Mouse (Mus musculus): ENCODE data around the gene Hcar2. TPM values are rescaled to one million over a fixed set of nuclear protein-coding genes. Genes with fewer than 3 reads are reported as not detected.

Hcar2 gene
- polyA plus RNA-seq, 1 experiment = 2.2 TPM

DNA sequence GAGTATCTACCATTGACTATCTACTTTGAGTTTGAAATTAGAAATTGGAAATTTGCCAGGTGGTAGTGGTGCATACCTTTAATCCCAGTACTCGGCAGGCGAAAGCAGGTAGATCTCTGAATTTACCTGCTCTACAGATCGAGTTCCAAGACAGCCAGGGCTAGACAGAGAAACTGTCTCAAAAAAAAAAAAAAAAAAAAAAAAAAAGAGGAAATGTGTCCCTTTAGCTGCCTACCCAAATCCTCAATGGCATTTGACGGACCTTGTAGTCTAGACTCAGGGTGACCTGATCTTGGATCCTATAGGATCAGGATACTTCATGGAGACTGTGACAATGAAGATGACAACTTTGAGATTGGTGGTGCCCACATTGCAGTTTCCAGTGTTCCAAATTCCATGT is 1.2 kb upstream of the Hcar2 start:
- TF ChIP-seq CTCF (IDR thresholded peaks at IDR 0.05; ENCODE audit: low read depth, low read length) = no peak
- TF ChIP-seq POLR2A (IDR thresholded peaks at IDR 0.05; ENCODE audit: borderline replicate concordance, low read depth, low read length) = no peak
- Histone ChIP-seq H3K27ac (ENCODE audit: insufficient read depth, low read depth, low read length) (no peak overlapping the region), H3K4me1 (ENCODE audit: control insufficient read depth, insufficient read depth, low read length) (peaks cover 36% of the 10 kb centered on the region), H3K4me3 (ENCODE audit: insufficient read depth, low read length) (no peak overlapping the region)

DNA sequence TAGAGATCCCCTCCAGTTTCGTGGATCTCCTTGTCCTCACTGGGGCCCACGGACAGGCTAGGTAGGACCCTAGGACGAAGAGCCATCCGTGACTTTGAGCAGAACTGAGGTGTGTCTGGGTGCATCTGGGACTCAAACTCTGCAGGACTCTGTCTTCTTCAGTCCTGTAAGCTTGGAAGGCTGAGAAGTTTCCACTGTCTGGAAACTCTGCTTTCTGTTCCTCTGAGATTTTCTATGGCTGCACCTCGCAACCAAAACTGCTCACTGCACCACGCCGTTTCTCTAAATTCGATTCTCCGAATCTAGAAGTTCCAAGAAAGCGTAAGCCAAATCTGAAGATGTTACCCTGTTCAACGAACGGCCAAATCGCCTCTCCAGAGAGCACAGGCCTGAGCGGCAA is 1.4 kb downstream of the Hcar2 start:
- H3K4me1 ChIP-seq (ENCODE audit: control insufficient read depth, insufficient read depth, low read length) = peaks cover 44% of the 10 kb centered on the region
- TF ChIP-seq CTCF (IDR thresholded peaks at IDR 0.05; ENCODE audit: low read depth, low read length) (no peak), POLR2A (IDR thresholded peaks at IDR 0.05; ENCODE audit: borderline replicate concordance, low read depth, low read length) (no peak)
- peak overlapping the region; percentile 80 for H3K27ac ChIP-seq (ENCODE audit: insufficient read depth, low read depth, low read length)
- H3K4me3 ChIP-seq (ENCODE audit: insufficient read depth, low read length) = peak overlapping the region; percentile 58

- peaks cover 49% of the 10 kb centered on the region for H3K4me1 ChIP-seq (ENCODE audit: control insufficient read depth, insufficient read depth, low read length)
- peak overlapping the region; percentile 58 for H3K4me3 ChIP-seq (ENCODE audit: insufficient read depth, low read length)
- H3K27ac ChIP-seq (ENCODE audit: insufficient read depth, low read depth, low read length) = peak overlapping the region; percentile 80
- no peak for TF ChIP-seq CTCF (IDR thresholded peaks at IDR 0.05; ENCODE audit: low read depth, low read length)
- TF ChIP-seq POLR2A (IDR thresholded peaks at IDR 0.05; ENCODE audit: borderline replicate concordance, low read depth, low read length) = no peak
Measured at GRCm38 (mm10) chr5:123862374-123863350, 2.6 kb downstream of the Hcar2 start.

DNA sequence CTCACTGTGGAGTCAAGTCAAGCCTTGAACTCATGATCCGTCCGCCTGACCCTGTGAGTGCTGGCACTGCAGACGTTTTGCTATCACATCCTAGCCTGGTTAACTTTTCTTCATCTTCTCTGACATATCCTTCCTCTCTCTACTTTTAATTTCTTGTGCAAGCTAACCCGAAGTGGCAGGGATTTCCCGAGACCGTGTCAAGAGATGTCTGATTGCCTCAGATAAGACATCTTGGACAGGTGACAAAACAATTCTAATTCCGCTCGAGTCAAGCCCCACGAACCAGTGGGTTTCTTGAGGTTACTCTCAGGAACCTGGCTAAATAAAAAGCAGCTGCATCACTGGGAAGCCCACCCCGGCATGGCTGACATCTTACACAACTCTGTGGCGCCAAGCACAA is 6.5 kb downstream of the Hcar2 start:
- no peak overlapping the region for H3K27ac ChIP-seq (ENCODE audit: insufficient read depth, low read depth, low read length)
- no peak overlapping the region for H3K4me3 ChIP-seq (ENCODE audit: insufficient read depth, low read length)
- TF ChIP-seq CTCF (IDR thresholded peaks at IDR 0.05; ENCODE audit: low read depth, low read length) = no peak
- TF ChIP-seq POLR2A (IDR thresholded peaks at IDR 0.05; ENCODE audit: borderline replicate concordance, low read depth, low read length) = no peak
- peaks cover 22% of the 10 kb centered on the region for H3K4me1 ChIP-seq (ENCODE audit: control insufficient read depth, insufficient read depth, low read length)

DNA sequence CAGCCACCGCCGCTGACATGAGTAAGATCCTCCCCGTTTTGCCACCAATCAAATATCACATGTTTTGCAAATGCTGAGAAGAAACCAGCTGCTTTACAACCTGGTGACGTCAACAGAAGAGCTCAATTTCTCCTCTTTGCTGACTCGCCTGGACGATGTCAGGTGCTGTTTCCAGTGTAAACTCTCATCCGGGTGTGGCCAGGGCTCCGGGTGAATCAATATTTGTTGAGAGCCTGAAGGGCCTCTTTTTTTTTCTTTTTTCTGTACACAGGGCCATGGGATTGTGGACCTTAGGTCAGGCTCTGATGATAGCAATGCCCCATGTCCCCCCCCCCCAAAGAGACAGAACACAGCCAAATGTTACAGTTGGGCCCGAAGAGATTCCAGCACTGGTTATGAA is 10.8 kb downstream of the Hcar2 start:
- Histone ChIP-seq H3K4me3 (ENCODE audit: insufficient read depth, low read length) (no peak overlapping the region), H3K27ac (ENCODE audit: insufficient read depth, low read depth, low read length) (no peak overlapping the region), H3K4me1 (ENCODE audit: control insufficient read depth, insufficient read depth, low read length) (peaks cover 9% of the 10 kb centered on the region)
- TF ChIP-seq POLR2A (IDR thresholded peaks at IDR 0.05; ENCODE audit: borderline replicate concordance, low read depth, low read length) (no peak), CTCF (IDR thresholded peaks at IDR 0.05; ENCODE audit: low read depth, low read length) (no peak)

DNA sequence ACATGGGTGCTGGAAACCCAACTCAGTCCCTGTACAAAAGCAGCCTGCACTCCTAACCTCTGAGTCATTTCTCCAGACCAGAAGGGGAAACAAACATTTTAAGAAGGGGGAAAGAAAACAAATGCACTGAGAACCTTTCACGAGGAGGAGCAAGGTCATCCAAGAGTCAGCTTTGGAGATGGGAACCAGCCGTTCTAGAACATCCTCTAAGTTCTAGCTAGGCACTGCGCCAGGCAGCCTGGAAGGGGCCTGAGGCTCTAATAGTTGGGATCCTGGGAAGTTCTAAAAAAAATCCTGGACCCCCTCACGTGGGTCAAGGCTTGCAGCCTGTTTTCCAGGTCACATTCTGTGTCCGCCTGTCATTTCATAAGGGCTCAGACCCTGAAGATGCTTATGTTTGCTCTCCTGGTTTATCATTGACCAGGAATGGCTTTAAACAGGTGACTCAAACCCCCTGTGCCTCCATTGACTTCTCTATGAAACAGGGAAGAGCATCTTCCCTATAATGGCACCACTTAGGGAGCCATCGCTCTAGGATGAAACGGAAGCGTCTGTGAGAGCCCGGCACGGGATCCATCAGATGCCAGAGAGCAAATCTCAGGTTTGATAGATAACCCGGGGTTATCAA is 11.3 kb downstream of the Hcar2 start:
- no peak overlapping the region for H3K4me3 ChIP-seq (ENCODE audit: insufficient read depth, low read length)
- H3K27ac ChIP-seq (ENCODE audit: insufficient read depth, low read depth, low read length) = no peak overlapping the region
- no peak for TF ChIP-seq POLR2A (IDR thresholded peaks at IDR 0.05; ENCODE audit: borderline replicate concordance, low read depth, low read length)
- no peak for TF ChIP-seq CTCF (IDR thresholded peaks at IDR 0.05; ENCODE audit: low read depth, low read length)
- peaks cover 9% of the 10 kb centered on the region for H3K4me1 ChIP-seq (ENCODE audit: control insufficient read depth, insufficient read depth, low read length)

- no peak for TF ChIP-seq POLR2A (IDR thresholded peaks at IDR 0.05; ENCODE audit: borderline replicate concordance, low read depth, low read length)
- TF ChIP-seq CTCF (IDR thresholded peaks at IDR 0.05; ENCODE audit: low read depth, low read length) = no peak
- Histone ChIP-seq H3K27ac (ENCODE audit: insufficient read depth, low read depth, low read length) (no peak overlapping the region), H3K4me1 (ENCODE audit: control insufficient read depth, insufficient read depth, low read length) (peaks cover 5% of the 10 kb centered on the region), H3K4me3 (ENCODE audit: insufficient read depth, low read length) (no peak overlapping the region)
Measured at GRCm38 (mm10) chr5:123851398-123851797, 13.9 kb downstream of the Hcar2 start.

DNA sequence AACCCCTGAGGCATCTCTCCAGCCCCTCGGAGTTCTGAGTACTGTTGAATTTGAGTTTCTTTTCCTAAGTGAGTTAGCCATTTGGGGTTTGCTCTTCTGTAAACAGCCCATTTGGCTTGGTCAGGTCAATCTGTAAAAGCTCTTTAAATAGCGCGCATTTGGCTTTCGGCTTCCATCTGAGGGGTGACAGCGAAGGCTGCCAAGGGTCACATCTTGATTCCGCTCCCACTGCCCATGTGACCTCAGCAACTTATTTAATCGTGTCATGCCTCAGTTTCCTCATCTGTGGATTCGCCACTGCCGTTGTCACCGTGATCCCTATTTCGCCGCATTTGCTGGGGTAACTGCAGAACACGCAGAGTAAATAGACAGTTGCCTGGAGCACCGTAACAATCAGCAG is 21.0 kb downstream of the Hcar2 start:
- TF ChIP-seq POLR2A (IDR thresholded peaks at IDR 0.05; ENCODE audit: borderline replicate concordance, low read depth, low read length) (no peak), CTCF (IDR thresholded peaks at IDR 0.05; ENCODE audit: low read depth, low read length) (no peak)
- peaks cover 10% of the 10 kb centered on the region for H3K4me1 ChIP-seq (ENCODE audit: control insufficient read depth, insufficient read depth, low read length)
- no peak overlapping the region for H3K4me3 ChIP-seq (ENCODE audit: insufficient read depth, low read length)
- no peak overlapping the region for H3K27ac ChIP-seq (ENCODE audit: insufficient read depth, low read depth, low read length)

DNA sequence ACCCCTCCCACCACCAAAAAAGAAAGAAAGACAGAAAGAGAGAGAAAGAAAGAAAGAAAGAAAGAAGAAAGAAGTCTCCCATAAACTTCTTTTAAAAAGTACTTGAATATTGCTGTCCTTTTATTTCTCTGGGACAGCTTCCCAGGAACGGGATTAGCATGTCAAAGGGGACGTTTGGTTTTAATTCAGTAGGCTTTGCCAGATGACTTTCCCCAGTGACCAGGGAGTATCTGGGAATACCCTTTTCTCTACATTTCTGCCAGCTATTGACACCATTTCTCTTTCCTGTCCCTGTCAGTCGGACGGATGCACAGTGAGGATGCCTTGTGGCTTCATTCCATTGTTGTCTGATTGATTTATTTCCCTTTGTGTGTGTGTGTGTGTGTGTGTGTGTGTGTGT is 21.5 kb downstream of the Hcar2 start:
- no peak overlapping the region for H3K4me3 ChIP-seq (ENCODE audit: insufficient read depth, low read length)
- no peak for TF ChIP-seq POLR2A (IDR thresholded peaks at IDR 0.05; ENCODE audit: borderline replicate concordance, low read depth, low read length)
- TF ChIP-seq CTCF (IDR thresholded peaks at IDR 0.05; ENCODE audit: low read depth, low read length) = no peak
- H3K4me1 ChIP-seq (ENCODE audit: control insufficient read depth, insufficient read depth, low read length) = peaks cover 10% of the 10 kb centered on the region
- no peak overlapping the region for H3K27ac ChIP-seq (ENCODE audit: insufficient read depth, low read depth, low read length)

DNA sequence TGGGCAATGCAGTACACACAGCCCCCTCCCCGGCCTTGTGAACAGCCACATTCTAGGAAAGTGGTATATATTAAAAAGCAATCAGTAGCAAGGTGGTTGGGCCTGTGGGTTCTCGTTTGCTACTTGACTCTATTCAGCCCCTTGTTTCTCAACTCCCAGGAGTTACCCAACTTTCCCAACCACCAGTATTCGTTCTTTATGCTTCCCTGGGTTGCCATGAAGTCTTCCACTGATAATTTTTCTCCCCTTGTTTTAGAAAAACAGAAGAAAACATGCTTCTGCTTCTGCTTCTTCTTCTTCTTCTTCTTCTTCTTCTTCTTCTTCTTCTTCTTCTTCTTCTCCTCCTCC is 22.4 kb downstream of the Hcar2 start:
- TF ChIP-seq CTCF (IDR thresholded peaks at IDR 0.05; ENCODE audit: low read depth, low read length) (no peak), POLR2A (IDR thresholded peaks at IDR 0.05; ENCODE audit: borderline replicate concordance, low read depth, low read length) (no peak)
- H3K4me1 ChIP-seq (ENCODE audit: control insufficient read depth, insufficient read depth, low read length) = peaks cover 10% of the 10 kb centered on the region
- H3K4me3 ChIP-seq (ENCODE audit: insufficient read depth, low read length) = no peak overlapping the region
- no peak overlapping the region for H3K27ac ChIP-seq (ENCODE audit: insufficient read depth, low read depth, low read length)

Data from bone marrow macrophage, adult 2 months (primary cell).